In genomic region chr11:63413106-63413505, GRCm38 (mm10) we compare ENCODE assay signal across 8 mouse cellular contexts.
DNase-seq lines count a peak whose midpoint lies in the region; ATAC-seq and TF ChIP-seq lines count a peak whose summit lies in the region.

No protein-coding gene starts in this region.

- intact Hi-C loops in heart, postnatal 25 days (cut with DNase I) = no loop called here

- no peak for ATAC-seq in heart, embryonic 14.5 days (ENCODE audit: insufficient number of reproducible peaks, insufficient read depth, low FRiP score, low read depth)
- ATAC-seq in forebrain, postnatal 0 days = no peak
- no peak for ATAC-seq in limb, embryonic 11.5 days (ENCODE audit: insufficient number of reproducible peaks, low FRiP score, low TSS enrichment, low read depth)
- ATAC-seq in midbrain, postnatal 0 days (ENCODE audit: low FRiP score) = no peak
- ATAC-seq in activated CD4-positive, CD25-positive, alpha-beta regulatory T cell, adult 4 months = no peak

- TF ChIP-seq CTCF in forebrain, postnatal 0 days (IDR thresholded peaks at IDR 0.05; ENCODE audit: low read depth) = no peak
- no peak for TF ChIP-seq CTCF in midbrain, postnatal 0 days (IDR thresholded peaks at IDR 0.05)

- H3K4me2 ChIP-seq in heart, embryonic 14.5 days (ENCODE audit: low read length) = peak overlapping the region; percentile 68
- peak overlapping the region; percentile 46 for H3K4me2 ChIP-seq in forebrain, postnatal 0 days (ENCODE audit: low read depth)
- peak overlapping the region; percentile 35; the same call in 1 of the 2 replicates for H3K4me2 ChIP-seq in limb, embryonic 11.5 days (ENCODE audit: low read depth, severe bottlenecking)
- H3K4me2 ChIP-seq in midbrain, postnatal 0 days (ENCODE audit: low read depth, low read length, poor library complexity, severe bottlenecking) = peak overlapping the region; percentile 30

- no peaks in the 10 kb centered on the region for H3K9me3 ChIP-seq in heart, embryonic 14.5 days (ENCODE audit: control insufficient read depth, low read length)
- no peaks in the 10 kb centered on the region for H3K9me3 ChIP-seq in forebrain, postnatal 0 days (ENCODE audit: low read length)
- no peaks in the 10 kb centered on the region for H3K9me3 ChIP-seq in limb, embryonic 11.5 days (ENCODE audit: control insufficient read depth, low read length)
- no peaks in the 10 kb centered on the region for H3K9me3 ChIP-seq in midbrain, postnatal 0 days (ENCODE audit: low read length)

- peak overlapping the region; percentile 49; the same call in 1 of the 2 replicates for H3K9ac ChIP-seq in heart, embryonic 14.5 days (ENCODE audit: low read length)
- H3K9ac ChIP-seq in forebrain, postnatal 0 days = no peak overlapping the region
- H3K9ac ChIP-seq in limb, embryonic 11.5 days (ENCODE audit: low read length) = no peak overlapping the region
- H3K9ac ChIP-seq in midbrain, postnatal 0 days (replicated peaks; ENCODE audit: low read length, poor library complexity, severe bottlenecking) = no peak overlapping the region

- 17% methylated on average over 13 of the region's 13 CpGs for WGBS in heart, embryonic 14.5 days
- 7% methylated on average over 13 of the region's 13 CpGs for WGBS in forebrain, postnatal 0 days
- WGBS in limb, embryonic 11.5 days = 18% methylated on average over 13 of the region's 13 CpGs
- WGBS in midbrain, postnatal 0 days = 9% methylated on average over 13 of the region's 13 CpGs

- peaks cover 5 to 10% of the 10 kb centered on the region in 2 experiments; a peak in 3 of 4 replicates for H3K4me1 ChIP-seq in heart, embryonic 14.5 days (ENCODE audit: control insufficient read depth in 2 of 2, insufficient read depth in 2 of 2, low read length in 2 of 2)
- peaks cover 7% of the 10 kb centered on the region; the same call in 1 of the 2 replicates for H3K4me1 ChIP-seq in forebrain, postnatal 0 days (ENCODE audit: insufficient read depth)
- no peaks in the 10 kb centered on the region for H3K4me1 ChIP-seq in limb, embryonic 11.5 days (ENCODE audit: control insufficient read depth, insufficient read depth, low read length)
- H3K4me1 ChIP-seq in midbrain, postnatal 0 days (ENCODE audit: insufficient read depth, low read length) = no peaks in the 10 kb centered on the region

- no peak overlapping the region for H3K27ac ChIP-seq in heart, embryonic 14.5 days (replicated peaks in 1 of 2; ENCODE audit: control insufficient read depth in 1 of 2, insufficient read depth in 1 of 2, low read depth in 2 of 2, low read length in 2 of 2)
- no peak overlapping the region for H3K27ac ChIP-seq in forebrain, postnatal 0 days (ENCODE audit: low read depth, low read length)
- no peak overlapping the region for H3K27ac ChIP-seq in limb, embryonic 11.5 days (replicated peaks; ENCODE audit: low read depth, low read length)
- no peak overlapping the region for H3K27ac ChIP-seq in midbrain, postnatal 0 days (ENCODE audit: low read depth, low read length)

- DNase-seq in heart, postnatal 25 days (ENCODE audit: low spot score) = no peak
- DNase-seq in forebrain, postnatal 0 days = no peak
- DNase-seq in limb, embryonic 11.5 days (ENCODE audit: low spot score) = peak; percentile 36
- no peak for DNase-seq in midbrain, postnatal 0 days (ENCODE audit: low spot score)
- DNase-seq in right cerebral cortex, postnatal 4 days = no peak
- no peak for DNase-seq in T-cell, adult 2 months (ENCODE audit: low spot score)

- H3K36me3 ChIP-seq in heart, embryonic 14.5 days (ENCODE audit: control insufficient read depth, insufficient read depth, low read length) = no peaks in the 10 kb centered on the region
- no peaks in the 10 kb centered on the region for H3K36me3 ChIP-seq in forebrain, postnatal 0 days (ENCODE audit: insufficient read depth)
- no peaks in the 10 kb centered on the region for H3K36me3 ChIP-seq in limb, embryonic 11.5 days (ENCODE audit: control insufficient read depth, insufficient read depth, low read length)
- H3K36me3 ChIP-seq in midbrain, postnatal 0 days (ENCODE audit: insufficient read depth, low read length) = no peaks in the 10 kb centered on the region

- peak overlapping the region; percentile 30 to 39; a peak in 3 of 4 replicates for H3K4me3 ChIP-seq in heart, embryonic 14.5 days (ENCODE audit: control insufficient read depth in 1 of 2, insufficient read depth in 1 of 2, low read depth in 1 of 2, low read length in 2 of 2)
- H3K4me3 ChIP-seq in forebrain, postnatal 0 days (ENCODE audit: low read depth, low read length) = peak overlapping the region; percentile 24
- peak overlapping the region; percentile 14; the same call in 1 of the 2 replicates for H3K4me3 ChIP-seq in limb, embryonic 11.5 days (ENCODE audit: low read depth, low read length)
- peak overlapping the region; percentile 1; the same call in 1 of the 2 replicates for H3K4me3 ChIP-seq in midbrain, postnatal 0 days (ENCODE audit: low read depth, low read length)

- H3K27me3 ChIP-seq in heart, embryonic 14.5 days (ENCODE audit: control insufficient read depth, insufficient read depth, low read length) = no peaks in the 10 kb centered on the region
- no peaks in the 10 kb centered on the region; the same call in 1 of the 2 replicates for H3K27me3 ChIP-seq in forebrain, postnatal 0 days (ENCODE audit: insufficient read depth, low read length)
- no peaks in the 10 kb centered on the region for H3K27me3 ChIP-seq in limb, embryonic 11.5 days (ENCODE audit: control insufficient read depth, insufficient read depth, low read length)
- H3K27me3 ChIP-seq in midbrain, postnatal 0 days (ENCODE audit: insufficient read depth, low read length) = no peaks in the 10 kb centered on the region
